Mouse (Mus musculus): ENCODE data around the gene Ptprd.
A peak's percentile ranks its signal among the peaks of the same experiment; 100 is the strongest.

The Ptprd gene

GRCm38 (mm10) chr4:76006717-76007116 is 2205.0 kb downstream of the Ptprd start:
- DNase-seq, result no peak

GRCm38 (mm10) chr4:76004161-76004560 is 2207.6 kb downstream of the Ptprd start:
- DNase-seq, result no peak

- DNase-seq, result no peak
Measured at GRCm38 (mm10) chr4:76000258-76000657, 2211.5 kb downstream of the Ptprd start.

GRCm38 (mm10) chr4:75995841-75996240 is 2215.9 kb downstream of the Ptprd start:
- DNase-seq, result no peak

GRCm38 (mm10) chr4:75994576-75994975 is 2217.2 kb downstream of the Ptprd start:
- DNase-seq, result no peak

GRCm38 (mm10) chr4:75993092-75993491 is 2218.7 kb downstream of the Ptprd start:
- DNase-seq, result no peak

- DNase-seq, result peak; percentile 29 to 69
Measured at GRCm38 (mm10) chr4:75991621-75992245, 2220.0 kb downstream of the Ptprd start.

- no peak for DNase-seq
Measured at GRCm38 (mm10) chr4:75974728-75975127, 2237.0 kb downstream of the Ptprd start.

GRCm38 (mm10) chr4:75973322-75973721 is 2238.4 kb downstream of the Ptprd start:
- DNase-seq, result no peak

- DNase-seq, result no peak
Measured at GRCm38 (mm10) chr4:75969961-75970360, 2241.8 kb downstream of the Ptprd start.

GRCm38 (mm10) chr4:75968618-75969017 is 2243.1 kb downstream of the Ptprd start:
- DNase-seq, result no peak

GRCm38 (mm10) chr4:75965810-75966209 is 2246.0 kb downstream of the Ptprd start:
- DNase-seq, result no peak

GRCm38 (mm10) chr4:75962916-75963315 is 2248.8 kb downstream of the Ptprd start:
- DNase-seq, result no peak

GRCm38 (mm10) chr4:75961865-75962264 is 2249.9 kb downstream of the Ptprd start:
- no peak for DNase-seq

GRCm38 (mm10) chr4:75953349-75954060 is 2258.3 kb downstream of the Ptprd start:
- DNase-seq, result peak; percentile 34 to 44

- DNase-seq, result peak; percentile 36 to 41
Measured at GRCm38 (mm10) chr4:75950582-75950981, 2261.2 kb downstream of the Ptprd start.

GRCm38 (mm10) chr4:75894871-75895270 is 2316.9 kb downstream of the Ptprd start:
- DNase-seq, result no peak

Measured in kidney, postnatal 36 days (tissue).